Mouse (Mus musculus) left cerebral cortex, adult 9 months (tissue): ENCODE results near the gene Slc12a8.

Experiments
- DNase-seq, 2 experiments: peaks; one replicate each; pipeline ENCODE4 v3.0.0; 2022; ENCODE audit warnings: low spot score in 2 of 2

The Slc12a8 gene

DNA sequence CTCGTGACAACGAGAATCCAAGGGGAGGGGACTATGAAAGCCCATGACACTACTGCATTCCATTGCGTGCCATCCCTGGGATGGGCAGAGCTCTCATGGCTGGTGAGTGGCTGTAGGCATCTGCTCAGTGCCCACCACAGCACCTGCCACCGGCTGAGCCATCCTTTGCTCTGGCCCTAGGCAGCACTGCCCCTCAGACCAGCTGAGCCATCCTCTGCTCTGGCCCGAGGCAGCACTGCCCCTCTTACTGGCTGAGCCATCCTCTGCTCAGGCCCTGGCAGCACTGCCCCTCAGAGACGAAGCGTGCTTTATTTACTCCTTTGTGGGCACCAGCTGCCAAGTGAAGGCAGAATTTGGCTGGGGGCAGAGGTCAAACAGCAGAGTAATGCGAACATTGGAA lies 94.2 kb downstream of the Slc12a8 start:
- no peak for DNase-seq

DNA sequence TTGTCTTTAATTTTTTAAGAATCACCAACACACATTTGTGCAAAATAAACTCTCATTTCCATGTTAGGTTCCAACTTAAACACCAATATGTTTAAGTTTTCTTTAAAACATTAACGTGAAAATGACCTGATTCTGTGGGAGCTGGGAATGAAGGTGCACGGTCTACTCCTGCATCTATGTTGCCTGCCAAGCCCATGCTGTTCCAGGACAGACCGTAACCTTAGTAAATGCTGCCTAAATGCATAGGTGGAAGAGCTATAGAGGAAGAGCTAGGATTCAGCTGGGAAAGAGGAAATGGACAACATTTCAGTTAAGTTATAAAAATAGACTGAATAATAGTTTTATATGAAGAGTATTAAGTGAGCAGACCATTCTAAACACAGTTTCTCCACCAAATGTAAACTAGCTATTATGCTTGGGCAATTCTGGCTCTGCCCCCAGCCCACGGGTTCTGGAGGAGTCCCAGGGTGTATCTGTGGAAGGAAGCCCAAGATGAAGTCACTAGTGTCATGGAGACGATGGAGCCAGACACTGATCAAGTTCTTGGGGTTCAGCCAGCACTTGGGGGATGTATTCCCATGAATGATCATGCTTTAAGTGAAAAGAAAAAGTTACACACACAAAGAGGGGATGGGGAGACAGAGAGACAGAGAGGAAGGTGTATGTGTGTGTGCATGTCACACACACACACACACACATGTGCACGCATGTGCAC lies 95.1 kb downstream of the Slc12a8 start:
- peak in 1 of 2 experiments; percentile 34 for DNase-seq

DNA sequence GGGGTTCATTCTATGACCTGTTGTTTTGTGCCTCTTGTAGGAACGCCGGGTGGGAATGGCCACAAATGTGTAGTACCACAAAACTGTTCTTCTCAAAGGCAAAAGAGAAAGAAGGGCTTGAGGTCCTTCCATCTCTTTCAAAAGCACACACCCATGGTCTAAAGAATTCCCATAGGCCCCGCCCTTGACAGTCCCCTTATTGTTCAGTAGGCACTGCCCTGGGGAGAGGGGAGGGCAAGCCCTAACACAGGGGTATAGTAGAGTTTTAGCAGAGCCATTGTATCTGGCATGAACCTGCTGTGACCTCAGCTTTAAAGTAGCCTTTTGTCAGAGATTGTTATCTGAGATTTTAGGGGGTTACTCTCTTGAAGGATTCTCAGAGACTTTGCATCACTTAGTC lies 98.9 kb downstream of the Slc12a8 start:
- no peak for DNase-seq

DNA sequence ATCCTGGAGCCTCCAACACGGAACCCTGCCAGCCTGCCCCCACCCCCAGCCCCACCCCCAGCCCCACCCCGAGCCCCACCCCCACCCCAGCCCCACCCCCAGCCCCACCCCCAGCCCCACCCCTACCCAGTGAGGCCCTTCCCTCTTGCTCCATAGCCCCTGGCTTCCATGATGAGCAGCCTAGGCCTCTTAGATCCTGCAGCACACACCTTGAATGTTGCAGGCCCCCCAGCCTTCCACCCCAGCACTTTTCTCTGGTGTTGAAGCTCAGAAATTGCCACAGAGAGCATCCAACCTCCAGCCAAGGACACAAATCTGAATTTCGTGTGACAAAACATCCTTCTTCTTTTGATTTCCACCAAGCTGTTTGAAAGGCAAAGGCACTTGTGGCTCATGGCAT lies 104.7 kb downstream of the Slc12a8 start:
- no peak for DNase-seq

DNA sequence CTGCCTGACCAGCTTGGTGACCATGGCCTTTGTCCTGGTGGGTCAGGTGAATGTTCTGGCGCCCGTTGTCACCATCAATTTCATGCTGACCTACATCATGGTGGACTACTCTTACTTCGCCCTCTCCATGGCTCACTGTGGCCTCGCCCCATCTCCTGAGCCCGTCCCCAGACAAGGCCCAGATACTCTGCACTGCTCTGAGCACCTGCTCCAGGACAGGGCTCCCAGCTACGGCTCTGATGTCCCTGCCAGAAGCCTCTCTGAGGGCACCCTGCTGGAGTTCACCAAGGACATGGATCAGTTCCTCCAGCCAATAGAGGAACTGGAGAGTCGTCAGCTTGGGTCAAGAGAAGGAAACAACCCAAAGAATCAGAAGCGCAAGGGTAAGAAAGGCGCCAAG lies 107.5 kb downstream of the Slc12a8 start:
- no peak for DNase-seq

DNA sequence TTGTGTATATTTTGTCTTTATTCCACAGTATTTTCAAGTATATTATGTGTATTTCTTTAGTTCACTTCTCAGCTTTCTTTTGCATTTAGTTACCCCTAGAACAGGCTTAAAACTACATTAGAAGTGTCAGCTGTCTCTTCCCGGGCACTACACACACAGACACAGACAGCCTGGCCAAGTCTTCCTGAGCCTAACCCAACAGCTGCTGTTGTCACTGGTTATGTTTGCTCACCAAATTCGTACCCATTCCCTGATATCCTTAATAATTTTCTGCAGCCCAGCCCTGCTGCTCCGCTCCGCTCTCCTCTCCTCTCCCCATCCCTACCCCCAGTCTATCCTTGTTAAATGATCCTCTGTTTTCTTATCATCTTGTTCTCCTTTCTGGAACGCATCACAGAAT lies 112.4 kb downstream of the Slc12a8 start:
- no peak for DNase-seq

DNA sequence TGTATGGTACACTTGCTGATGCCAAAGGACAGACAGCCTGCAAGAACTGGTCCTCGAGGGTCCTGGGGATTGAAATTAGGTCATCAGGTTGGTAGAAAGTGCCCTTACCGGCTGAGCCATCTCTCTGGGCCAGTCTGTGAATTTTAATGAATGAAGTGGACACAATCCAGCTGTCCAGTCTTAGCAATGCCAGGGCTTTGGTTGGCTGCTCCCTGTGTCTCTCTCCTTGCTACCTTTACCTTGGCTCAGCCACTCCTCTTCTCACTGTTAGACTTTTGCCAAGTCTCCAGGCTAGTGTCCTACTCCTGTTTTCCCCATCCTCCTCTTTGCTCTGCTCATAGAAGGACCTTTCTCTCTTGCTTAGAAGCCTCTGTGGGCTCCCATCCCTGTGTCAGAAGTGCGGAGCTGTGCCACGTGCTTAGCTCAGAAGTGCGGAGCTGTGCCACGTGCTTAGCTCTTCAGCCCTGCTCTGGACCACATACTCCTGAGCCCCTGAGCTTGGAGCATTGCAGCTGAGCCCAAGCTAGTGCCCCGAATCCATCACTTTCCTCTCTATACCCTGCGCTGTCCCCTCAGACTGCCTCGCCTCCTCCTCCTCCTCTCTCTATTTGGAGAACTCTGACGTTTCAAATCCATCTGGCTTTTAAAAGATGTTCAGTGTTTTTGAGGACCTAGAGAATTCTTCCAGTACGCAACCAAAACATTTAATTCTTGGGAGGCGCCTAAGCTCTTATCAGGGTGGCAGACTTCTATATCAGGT lies 118.9 kb downstream of the Slc12a8 start:
- peak in 1 of 2 experiments; percentile 45 for DNase-seq

DNA sequence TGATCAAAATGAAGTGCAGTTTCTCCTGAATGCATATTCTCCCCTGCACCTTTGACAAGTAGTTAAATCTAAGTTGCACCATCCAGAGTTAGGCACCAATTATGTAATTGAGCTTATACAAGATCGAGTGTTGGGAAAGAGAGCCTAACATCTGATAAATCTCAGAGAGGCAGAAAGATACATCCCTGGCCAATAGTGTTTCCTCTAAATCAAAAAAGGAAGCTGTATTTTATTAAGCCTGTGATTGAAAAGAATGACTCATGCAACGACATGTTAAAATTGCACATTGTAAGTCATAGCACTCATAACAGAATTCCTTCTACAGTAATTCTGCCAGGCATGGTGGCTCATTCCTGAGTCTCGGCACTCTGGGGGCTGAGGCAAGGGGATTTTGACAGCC lies 124.7 kb downstream of the Slc12a8 start:
- no peak for DNase-seq

DNA sequence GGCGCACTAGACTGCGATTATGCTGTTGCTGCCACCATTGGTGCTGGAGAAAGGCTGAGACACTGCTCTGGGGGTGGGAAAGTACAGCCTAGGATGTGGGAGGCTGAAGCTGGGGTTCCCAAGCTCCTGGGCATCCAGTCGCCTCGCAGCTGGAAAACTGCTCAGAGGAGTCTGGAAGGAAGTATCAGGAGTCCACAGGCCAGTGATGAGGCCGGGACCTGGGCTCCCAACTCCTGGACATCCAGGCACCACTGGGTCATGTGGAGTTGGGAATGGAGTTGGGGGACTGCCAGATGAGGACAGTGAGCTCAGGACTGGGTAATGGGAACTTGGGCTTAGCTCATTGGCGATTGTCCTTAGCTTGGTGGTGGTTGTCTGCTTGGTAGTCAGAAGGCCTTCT lies 136.0 kb downstream of the Slc12a8 start:
- no peak for DNase-seq

DNA sequence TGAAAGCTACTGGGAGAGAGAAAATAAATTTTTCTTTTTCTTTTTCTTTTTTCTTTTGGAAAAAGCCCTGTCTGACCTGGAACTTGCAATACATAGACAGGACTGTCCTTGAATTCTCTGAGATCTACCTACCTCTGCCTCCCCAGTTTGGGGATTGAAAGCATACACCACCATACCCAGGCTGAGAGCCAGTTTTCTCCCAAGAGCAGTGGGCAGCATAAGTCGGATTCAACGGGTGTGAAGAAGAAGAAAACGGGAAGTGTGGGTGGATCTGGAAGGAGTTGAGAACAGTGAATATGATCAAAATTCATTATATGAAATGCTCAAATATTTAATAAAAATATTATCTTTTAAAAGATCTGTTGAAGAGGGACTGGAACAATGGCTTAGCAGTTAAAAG lies 138.3 kb downstream of the Slc12a8 start:
- peak in 1 of 2 experiments; percentile 54 for DNase-seq

DNA sequence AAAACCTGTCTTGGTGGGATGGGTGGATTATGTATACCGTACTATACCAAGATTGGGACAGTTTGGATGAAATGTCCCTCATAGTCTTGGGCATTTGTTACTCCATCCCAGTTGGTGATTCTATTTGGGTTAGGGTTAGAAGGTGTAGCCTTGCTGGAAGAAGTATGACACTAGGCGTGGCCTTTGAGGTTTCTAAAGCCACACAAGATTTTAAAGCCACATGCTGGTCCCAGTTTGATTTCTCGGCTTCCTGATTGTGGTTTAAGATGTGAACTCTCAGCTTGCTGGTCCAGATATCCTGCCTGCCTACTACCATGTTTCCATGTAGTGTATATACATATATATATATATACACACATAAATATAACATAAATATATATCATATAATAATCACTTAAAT lies 140.1 kb downstream of the Slc12a8 start:
- no peak for DNase-seq

DNA sequence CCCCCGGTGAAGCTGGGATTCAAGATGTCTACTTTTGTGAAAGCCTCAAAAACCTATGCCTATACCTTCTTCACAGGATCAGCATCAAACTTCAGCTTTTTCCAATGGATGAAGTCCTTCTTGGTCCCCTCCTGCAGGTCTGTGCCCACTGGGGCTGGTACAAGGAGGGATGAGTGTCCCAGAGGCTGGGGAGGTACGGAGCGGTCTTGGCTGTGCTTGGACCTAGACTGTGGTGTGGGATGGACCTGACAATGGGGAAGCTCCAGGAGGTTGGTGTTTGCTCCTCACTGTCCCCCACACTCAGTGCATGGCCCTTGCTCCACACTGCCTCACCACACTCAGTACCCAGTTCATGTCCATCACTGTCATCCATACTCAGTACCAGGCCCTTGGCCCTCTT lies 141.0 kb downstream of the Slc12a8 start:
- no peak for DNase-seq

DNA sequence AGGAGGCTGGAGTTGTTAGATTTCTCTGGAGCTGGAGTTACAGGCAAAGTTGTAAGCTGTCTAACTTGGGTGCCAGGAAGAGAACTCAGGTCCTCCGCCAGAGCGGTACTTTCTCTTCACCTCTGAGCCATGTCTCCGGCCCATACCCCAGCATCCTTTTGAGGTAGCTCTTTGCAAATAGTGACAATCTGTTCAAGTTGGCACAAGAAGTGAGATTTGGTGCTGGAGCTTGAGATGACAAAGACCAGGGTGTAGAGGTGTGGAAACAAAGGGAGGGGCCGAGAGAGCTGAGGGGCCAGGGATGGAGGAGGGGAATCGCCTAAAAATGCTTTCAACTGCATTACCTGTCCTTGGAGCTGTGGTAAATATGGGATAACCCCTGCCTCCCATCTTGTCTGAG lies 142.4 kb downstream of the Slc12a8 start:
- DNase-seq = no peak

DNA sequence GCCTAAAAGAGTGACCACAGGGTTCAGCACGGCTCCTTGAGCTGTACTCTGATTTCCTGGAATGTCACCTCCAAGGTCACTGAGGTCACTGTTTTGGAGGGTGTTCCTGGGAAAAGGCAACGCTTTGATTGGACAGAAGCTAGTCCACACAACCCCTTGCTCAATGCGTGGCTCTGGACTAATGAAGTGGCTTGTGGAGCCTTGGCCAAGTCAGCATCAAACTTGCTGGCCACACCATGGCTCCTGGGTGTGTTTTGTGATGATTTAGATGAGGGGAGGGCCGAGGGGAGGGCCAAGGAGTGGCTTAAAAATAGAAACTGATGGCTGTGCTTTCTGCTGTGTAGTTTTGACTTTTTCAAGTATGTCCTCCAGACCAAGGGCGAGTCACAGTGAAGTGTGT lies 143.0 kb downstream of the Slc12a8 start:
- no peak for DNase-seq

DNA sequence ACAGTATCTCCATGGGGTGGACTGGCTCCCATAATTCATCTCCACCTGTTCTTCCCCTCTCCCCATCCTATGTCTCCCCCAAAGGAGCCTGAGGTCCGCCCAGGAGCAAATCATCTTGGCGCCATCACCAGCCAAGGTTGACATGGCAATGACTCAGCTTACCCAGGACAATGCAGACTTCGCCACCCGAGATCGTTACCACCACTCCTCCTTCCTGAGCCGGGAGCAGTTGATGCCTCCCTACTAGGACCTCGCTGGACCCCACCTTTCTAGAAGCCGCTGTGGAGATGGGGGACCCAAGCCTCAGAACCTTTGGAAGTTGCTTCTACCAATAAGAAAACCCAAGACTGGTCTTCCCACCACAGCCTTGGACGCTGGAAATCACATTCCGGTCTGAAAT lies 145.7 kb downstream of the Slc12a8 start:
- DNase-seq = no peak

DNA sequence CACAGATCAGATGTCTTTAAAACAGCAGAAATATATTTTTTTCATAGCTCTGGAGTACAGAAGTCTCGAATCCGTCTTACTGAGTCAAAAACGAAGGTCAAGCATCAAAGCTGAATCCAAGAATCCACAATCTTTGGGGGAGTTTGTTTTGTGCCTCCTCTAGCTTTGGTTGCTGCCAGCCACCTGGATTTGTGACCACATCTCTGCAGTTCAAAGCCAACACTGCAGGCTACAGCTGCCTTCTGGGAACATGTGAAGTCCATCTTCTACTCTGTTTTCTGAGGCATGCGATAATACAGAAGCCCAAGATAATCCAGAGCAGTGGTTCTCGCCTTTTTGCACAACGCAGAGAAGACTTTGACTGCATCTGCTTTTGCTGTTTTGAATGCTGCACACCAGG lies 149.1 kb downstream of the Slc12a8 start:
- DNase-seq = no peak

DNA sequence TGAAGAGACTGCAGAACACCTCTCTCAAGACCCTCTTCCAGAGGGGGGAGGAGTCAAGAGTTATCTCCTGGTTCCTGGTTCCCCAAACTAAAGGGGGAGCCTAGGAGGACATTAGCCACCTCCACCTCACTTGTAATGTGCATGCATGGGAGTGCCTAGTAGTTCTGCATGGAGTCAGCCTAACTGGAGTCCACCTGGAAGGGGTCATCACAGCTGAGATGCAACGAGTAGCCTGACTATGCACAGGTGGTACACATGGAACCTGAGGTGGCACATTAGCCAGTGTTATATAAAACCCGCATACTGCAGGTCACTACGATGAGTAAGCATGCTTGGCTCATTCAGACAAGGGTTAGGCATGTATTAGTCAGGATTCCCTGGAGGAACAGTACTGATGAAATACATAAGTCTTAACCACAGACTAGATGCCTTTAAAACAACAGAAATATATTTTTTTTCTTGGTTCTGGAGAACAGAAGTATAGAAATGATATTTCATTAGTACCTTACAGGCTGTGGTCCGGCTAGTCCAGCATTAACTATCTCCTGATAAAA lies 149.9 kb downstream of the Slc12a8 start:
- DNase-seq = no peak

DNA sequence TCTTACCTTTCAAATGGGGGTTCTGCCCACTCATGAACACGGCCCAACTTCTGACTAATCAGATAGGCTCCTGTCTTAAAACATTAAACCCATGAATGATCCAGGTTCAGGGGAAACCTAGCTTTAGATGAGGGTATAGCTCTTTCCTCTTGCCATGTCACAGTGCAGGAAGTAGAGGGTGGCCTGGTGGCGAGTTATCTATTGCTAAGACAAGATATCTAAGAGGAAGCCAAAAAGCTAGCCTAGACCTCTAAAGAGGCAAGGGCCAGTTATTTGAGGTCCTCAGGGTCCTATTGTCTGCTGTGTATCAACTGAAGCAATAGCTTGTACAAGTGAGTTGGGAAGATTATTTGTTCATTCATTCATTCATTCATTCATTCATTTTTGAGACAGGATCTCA lies 151.3 kb downstream of the Slc12a8 start:
- no peak for DNase-seq

DNA sequence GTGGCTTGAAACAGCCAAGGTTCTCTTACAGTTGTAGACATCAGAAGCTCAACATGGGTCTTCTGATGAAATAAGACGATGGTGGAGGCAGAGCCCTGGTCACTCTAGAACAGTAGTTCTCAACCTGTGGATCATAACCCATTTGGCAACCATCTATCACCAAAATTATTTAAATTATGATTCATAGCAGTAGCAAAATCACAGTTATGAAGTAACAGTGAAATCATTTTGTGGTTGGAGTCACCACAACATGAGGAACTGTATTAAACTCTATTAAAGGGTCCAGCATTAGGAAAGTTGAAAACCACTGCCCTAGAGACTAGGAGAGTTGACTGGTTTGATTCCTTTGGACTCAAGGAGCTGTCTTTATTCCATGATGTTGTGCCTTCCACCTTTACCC lies 151.9 kb downstream of the Slc12a8 start:
- DNase-seq = no peak

DNA sequence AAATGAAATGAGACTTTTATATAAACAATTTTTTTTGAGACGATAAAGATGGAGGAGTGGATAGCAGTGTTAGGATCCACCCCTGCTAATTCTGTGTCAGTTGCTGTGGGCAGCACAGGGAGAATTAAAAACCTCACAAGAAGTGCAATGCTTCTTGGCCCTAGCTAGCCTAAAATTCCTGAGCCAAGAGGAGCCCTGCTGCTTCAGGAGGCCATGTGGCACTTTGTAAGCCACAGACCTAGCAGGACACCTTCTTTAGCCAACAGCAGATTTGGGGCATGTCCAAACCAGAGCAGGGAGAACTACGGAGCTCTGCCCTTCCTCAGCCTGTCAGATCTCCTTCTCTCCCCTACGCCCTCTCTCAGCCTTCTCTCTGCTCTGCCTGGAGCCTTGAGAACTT lies 153.2 kb downstream of the Slc12a8 start:
- DNase-seq = no peak

DNA sequence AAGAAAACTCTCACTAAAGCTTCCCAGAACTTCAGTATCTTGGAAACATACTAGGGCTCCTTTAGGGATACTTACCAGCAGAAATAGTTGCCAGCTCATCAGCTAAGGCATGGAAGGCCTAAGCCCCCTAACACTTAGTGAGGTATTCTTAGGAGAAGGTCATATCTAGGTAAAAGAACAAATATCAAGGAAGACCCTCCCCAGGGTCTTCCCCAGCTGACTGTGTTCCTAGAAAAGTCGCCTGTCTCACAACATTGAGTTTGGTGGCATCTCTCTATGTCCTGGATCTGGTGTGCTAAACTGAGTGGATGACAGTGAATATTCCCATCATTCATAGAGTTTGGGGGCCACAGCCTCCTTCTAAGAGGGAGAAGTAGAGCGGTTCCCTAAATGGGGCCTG lies 153.8 kb downstream of the Slc12a8 start:
- DNase-seq = no peak

DNA sequence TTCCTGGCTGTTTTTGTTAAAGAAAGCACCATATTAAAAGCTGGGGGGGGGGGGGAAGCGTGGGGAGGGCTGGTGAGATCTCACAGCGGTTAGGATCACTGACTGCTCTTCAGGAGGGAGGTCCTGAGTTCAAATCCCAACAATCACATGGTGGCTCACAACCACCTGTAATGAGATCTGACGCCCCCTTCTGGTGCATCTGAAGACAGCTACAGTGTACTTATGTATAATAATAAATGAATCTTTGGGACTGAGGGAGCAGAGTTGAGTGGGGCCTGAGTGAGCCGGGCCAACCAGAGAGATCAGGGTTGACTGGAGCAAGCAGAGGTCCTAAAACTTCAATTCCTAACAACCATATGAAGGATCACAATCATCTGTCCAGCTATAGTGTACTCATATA lies 155.1 kb downstream of the Slc12a8 start:
- no peak for DNase-seq

DNA sequence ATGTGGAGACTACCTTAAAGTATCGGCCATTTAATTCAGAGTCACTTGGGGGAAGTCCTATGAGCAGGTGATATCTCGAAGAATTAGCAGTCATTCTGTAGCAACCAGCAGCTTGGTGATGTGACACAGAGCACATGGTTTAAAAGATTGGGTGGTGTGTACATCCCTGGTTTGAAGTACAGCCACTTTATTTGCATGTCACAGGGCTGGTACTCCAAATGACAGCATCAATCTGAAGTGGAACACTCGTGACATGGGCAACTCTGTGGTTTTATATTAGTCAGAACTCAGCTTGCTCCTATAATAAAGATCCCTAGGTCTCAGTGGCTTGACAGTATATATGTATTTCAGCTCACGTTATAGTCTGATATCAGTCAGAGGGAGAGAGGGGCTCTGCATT lies 155.5 kb downstream of the Slc12a8 start:
- no peak for DNase-seq
